Mouse (Mus musculus) kidney, embryonic 16.5 days (tissue): Measurements from ENCODE around the gene Fam83c. TPM values are rescaled to one million over a fixed set of nuclear protein-coding genes. Genes with fewer than 3 reads are reported as not detected.

Source experiments
- ATAC-seq: fragments of 200-750 bp; cut with Nextera tagmentation; 2 replicates; pipeline ENCODE4 v1.8.0; 2017; ENCODE audit warnings: moderate TSS enrichment; ENCODE audit not compliant: low FRiP score, low TSS enrichment
- H3K27ac ChIP-seq: fragments of 300-500 bp; sonication (generic); 2 replicates; pipeline ENCODE4 v1.5.1; 2014; ENCODE audit warnings: low read length
- H3K27me3 ChIP-seq: fragments of 300-500 bp; sonication (generic); 2 replicates; pipeline ENCODE4 v1.6.1; 2014; ENCODE audit warnings: low read length, control low read depth, mixed read lengths; ENCODE audit not compliant: insufficient read depth
- H3K36me3 ChIP-seq: fragments of 300-500 bp; sonication (generic); 2 replicates; pipeline ENCODE4 v1.6.1; 2014; ENCODE audit warnings: low read length, control low read depth, mixed read lengths; ENCODE audit not compliant: insufficient read depth
- H3K4me1 ChIP-seq: fragments of 300-500 bp; sonication (generic); 2 replicates; pipeline ENCODE4 v1.6.1; 2014; ENCODE audit warnings: low read length, control low read depth, mixed read lengths; ENCODE audit not compliant: insufficient read depth
- H3K4me2 ChIP-seq: fragments of 300-500 bp; sonication (generic); replicated peaks from 2 replicates; pipeline ENCODE4 v1.6.1; 2014; ENCODE audit warnings: low read depth, low read length
- H3K4me3 ChIP-seq: fragments of 300-500 bp; sonication (generic); 2 replicates; pipeline ENCODE4 v1.5.1; 2014; ENCODE audit warnings: mild to moderate bottlenecking, low read length
- H3K9ac ChIP-seq: fragments of 300-500 bp; sonication (generic); replicated peaks from 2 replicates; pipeline ENCODE4 v1.6.1; 2014; ENCODE audit warnings: low read length
- H3K9me3 ChIP-seq: fragments of 300-500 bp; sonication (generic); 2 replicates; pipeline ENCODE4 v1.6.1; 2016; ENCODE audit warnings: low read length, control low read depth
- whole genome bisulfite sequencing: fragments of 180-500 bp; shearing (Covaris S2); extraction: QIAGEN DNeasy Blood & Tissue Kit; methylation state at CpG from one replicate; pipeline ENCODE4 v1.1.7; 2014; 5-methylcytosine and 5-hydroxymethylcytosine counted together
- polyA plus RNA-seq: library from polyadenylated mRNA; unstranded; fragments of >200 nt; fragmentation: Nextera tagmentation; extraction: Ambion mirVana; gene quantifications from 2 replicates; pipeline ENCODE4 v1.2.1, GENCODE M21; 2015

Gene Fam83c
- polyA plus RNA-seq, 1 experiment from 2014 or later: 0.21 TPM

- Histone ChIP-seq H3K36me3 (no peaks in the 10 kb centered on the region), H3K4me3 (no peak overlapping the region), H3K27me3 (no peaks in the 10 kb centered on the region), H3K4me1 (no peaks in the 10 kb centered on the region), H3K9ac (no peak overlapping the region), H3K27ac (no peak overlapping the region), H3K9me3 (no peaks in the 10 kb centered on the region), H3K4me2 (no peak overlapping the region)
- WGBS: 79% methylated on average over 6 of the region's 6 CpGs
- ATAC-seq: no peak
Measured at GRCm38 (mm10) chr2:155784534-155784933, 50.1 kb downstream of the Fam83c start.

GRCm38 (mm10) chr2:155779506-155779905, 55.1 kb downstream of the Fam83c start:
- H3K36me3 ChIP-seq: no peaks in the 10 kb centered on the region
- 74% methylated on average over 3 of the region's 3 CpGs for WGBS
- H3K27me3 ChIP-seq: peaks cover 24% of the 10 kb centered on the region
- no peak overlapping the region for H3K4me3 ChIP-seq
- ATAC-seq: no peak
- no peak overlapping the region for H3K27ac ChIP-seq
- H3K9me3 ChIP-seq: no peaks in the 10 kb centered on the region
- H3K4me2 ChIP-seq: no peak overlapping the region
- H3K4me1 ChIP-seq: peaks cover 3% of the 10 kb centered on the region
- H3K9ac ChIP-seq: no peak overlapping the region

- no peak overlapping the region for H3K27ac ChIP-seq
- no peak overlapping the region for H3K9ac ChIP-seq
- 35% methylated on average over 6 of the region's 7 CpGs for WGBS
- ATAC-seq: no peak
- no peaks in the 10 kb centered on the region for H3K36me3 ChIP-seq
- H3K4me2 ChIP-seq: no peak overlapping the region
- peaks cover 28% of the 10 kb centered on the region for H3K27me3 ChIP-seq
- peaks cover 3% of the 10 kb centered on the region for H3K4me1 ChIP-seq
- H3K9me3 ChIP-seq: no peaks in the 10 kb centered on the region
- no peak overlapping the region for H3K4me3 ChIP-seq
Measured at GRCm38 (mm10) chr2:155779066-155779465, 55.6 kb downstream of the Fam83c start.

GRCm38 (mm10) chr2:155778004-155778403, 56.6 kb downstream of the Fam83c start:
- ATAC-seq: no peak

GRCm38 (mm10) chr2:155777688-155777985, 57.0 kb downstream of the Fam83c start:
- Histone ChIP-seq H3K4me2 (no peak overlapping the region), H3K9ac (no peak overlapping the region), H3K27ac (no peak overlapping the region), H3K4me3 (no peak overlapping the region), H3K36me3 (no peaks in the 10 kb centered on the region), H3K9me3 (no peaks in the 10 kb centered on the region), H3K4me1 (peaks cover 3% of the 10 kb centered on the region), H3K27me3 (peaks cover 43% of the 10 kb centered on the region)
- 74% methylated on average over 4 of the region's 4 CpGs for WGBS
- ATAC-seq: no peak

More at GRCm38 (mm10) chr2:155778004-155778403, 56.6 kb downstream of the Fam83c start:
- Histone ChIP-seq H3K36me3 (no peaks in the 10 kb centered on the region), H3K9me3 (no peaks in the 10 kb centered on the region), H3K27ac (no peak overlapping the region), H3K27me3 (peaks cover 39% of the 10 kb centered on the region), H3K9ac (no peak overlapping the region), H3K4me3 (no peak overlapping the region), H3K4me2 (no peak overlapping the region), H3K4me1 (peaks cover 3% of the 10 kb centered on the region)
- 66% methylated on average over 6 of the region's 6 CpGs for WGBS

Other genes starting within 250 kb of the Fam83c start
- gene Gss, start 242.0 kb downstream of the Fam83c start, polyA plus RNA-seq: 65.2 and 71.3 TPM in 2 replicates
- gene Myh7b, start 223.6 kb downstream of the Fam83c start, polyA plus RNA-seq: 0.56 and 1.7 TPM in 2 replicates
- gene Trpc4ap, start 142.5 kb downstream of the Fam83c start, polyA plus RNA-seq: 135 and 143 TPM in 2 replicates
- 43.2 and 44.8 TPM in 2 replicates for gene Edem2, start 105.4 kb downstream of the Fam83c start, polyA plus RNA-seq
- gene Gm17581, start 99.0 kb downstream of the Fam83c start, polyA plus RNA-seq: not detected in 2 replicates
- 13.0 and 13.1 TPM in 2 replicates for gene Procr, start 83.7 kb downstream of the Fam83c start, polyA plus RNA-seq
- gene Mmp24, start 59.5 kb downstream of the Fam83c start, polyA plus RNA-seq: 0.07 and 0.09 TPM in 2 replicates
- gene BC029722, start 15.4 kb downstream of the Fam83c start, polyA plus RNA-seq: 18.9 and 20.0 TPM in 2 replicates
- 216 and 233 TPM in 2 replicates for gene Eif6, start 7.9 kb downstream of the Fam83c start, polyA plus RNA-seq
- 84.1 and 94.3 TPM in 2 replicates for gene Uqcc1, start 95.5 kb upstream of the Fam83c start, polyA plus RNA-seq
- gene Gm15557, start 105.9 kb upstream of the Fam83c start, polyA plus RNA-seq: not detected in 2 replicates
- 0.64 and 1.3 TPM in 2 replicates for gene Gdf5, start 110.5 kb upstream of the Fam83c start, polyA plus RNA-seq
- gene Cep250, start 121.6 kb upstream of the Fam83c start, polyA plus RNA-seq: 18.1 and 19.8 TPM in 2 replicates
- 1.4 and 2.2 TPM in 2 replicates for gene 6430550D23Rik, start 173.1 kb upstream of the Fam83c start, polyA plus RNA-seq
- 288 and 302 TPM in 2 replicates for gene Ergic3, start 173.2 kb upstream of the Fam83c start, polyA plus RNA-seq
- 0.15 and 0.37 TPM in 2 replicates for gene Fer1l4, start 218.1 kb upstream of the Fam83c start, polyA plus RNA-seq
- gene Spag4, start 230.3 kb upstream of the Fam83c start, polyA plus RNA-seq: 2.8 and 3.3 TPM in 2 replicates